Mouse (Mus musculus) frontal cortex, postnatal 14 days (tissue): ENCODE measurements at regions not wholly inside any gene's neighbourhood (a gene's known extent, or its start where the extent isn't known, plus 50 kb on each side); places are given as distances from the start of the nearest gene placed in this dataset.

Experiments used
- DNase-seq, 2 experiments: peaks; one replicate each; pipeline ENCODE4 v3.0.0; 2022; ENCODE audit warnings: low spot score in 2 of 2

DNA sequence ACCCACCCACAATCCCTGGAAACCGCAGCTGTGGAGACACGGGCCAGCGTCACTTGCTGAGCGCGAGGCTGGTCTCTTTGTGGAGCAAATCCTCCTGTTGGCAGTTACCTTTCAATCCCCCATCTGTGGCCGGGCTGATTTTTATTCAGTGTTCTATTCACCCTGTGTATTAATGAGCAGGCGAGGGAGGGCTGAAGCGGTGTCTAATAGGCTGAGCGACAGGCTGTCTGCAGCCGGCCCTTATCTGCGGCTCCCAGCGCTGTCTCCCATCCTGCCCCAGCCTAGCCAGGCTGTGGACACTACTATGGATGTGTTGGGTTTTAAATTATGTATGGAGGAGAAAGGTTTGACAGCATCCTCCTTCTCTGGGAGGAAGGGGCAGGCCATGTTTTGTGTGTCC lies 138.3 kb upstream of the Gm26897 start:
- DNase-seq: no peak

DNA sequence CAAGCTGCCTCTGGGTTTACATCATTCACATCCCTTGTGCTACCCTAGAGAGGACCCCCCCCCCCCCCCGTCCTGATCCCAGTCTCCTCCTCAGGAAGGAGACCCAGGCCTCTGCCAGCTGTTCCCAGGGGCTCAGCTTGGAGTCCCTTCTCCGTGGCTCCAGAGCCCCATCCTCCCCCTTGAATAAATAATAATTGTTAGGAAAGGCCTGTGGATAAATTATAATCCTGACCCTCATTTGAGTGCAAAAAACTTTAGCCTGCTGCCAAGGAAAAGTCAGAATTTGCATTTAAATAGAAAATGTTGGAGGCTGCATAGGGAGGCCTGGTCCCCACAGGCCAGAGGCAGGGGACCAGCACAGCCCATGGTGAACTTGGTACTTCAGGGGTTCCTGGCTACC lies 136.0 kb upstream of the Gm26897 start:
- no peak for DNase-seq

DNA sequence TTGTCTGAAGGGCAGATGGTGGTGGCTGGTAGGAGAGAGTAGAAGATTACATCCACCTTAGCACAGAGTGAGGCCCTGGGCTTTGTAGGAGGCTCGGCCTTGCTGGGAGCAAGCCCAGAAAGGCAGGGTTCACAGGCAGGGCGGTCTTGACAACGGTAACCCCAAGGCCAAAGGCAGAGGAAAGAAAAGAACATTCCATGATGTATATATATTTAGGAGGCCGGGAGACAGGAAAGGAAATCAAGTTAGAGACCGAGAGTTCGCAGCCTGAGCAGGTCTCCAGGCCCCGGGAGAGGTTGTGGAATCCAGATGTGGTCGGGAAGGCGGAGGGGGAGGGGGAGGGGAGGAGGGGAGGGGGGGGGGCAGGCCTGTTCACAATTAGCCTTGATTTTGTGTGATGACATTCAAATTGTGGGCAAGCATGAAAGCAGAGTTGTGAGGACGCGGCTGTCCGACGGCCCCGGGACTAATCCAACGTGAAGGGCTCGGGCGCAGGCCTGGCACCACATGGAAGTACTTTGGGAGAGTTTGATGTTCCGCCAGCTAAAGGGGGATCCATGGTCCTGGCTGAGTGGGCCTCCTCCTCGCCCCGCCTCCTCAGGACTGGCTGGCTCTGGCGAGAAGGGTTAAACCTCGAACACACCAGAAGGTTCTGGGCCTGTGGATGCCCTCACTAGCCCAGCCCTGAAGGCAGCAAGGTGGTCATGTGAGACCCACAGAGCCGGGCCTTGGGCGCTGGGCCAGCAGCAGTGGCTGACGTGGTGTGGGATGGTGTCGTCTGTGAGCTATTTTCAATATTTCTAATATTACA lies 131.8 kb upstream of the Gm26897 start:
- no peak for DNase-seq

DNA sequence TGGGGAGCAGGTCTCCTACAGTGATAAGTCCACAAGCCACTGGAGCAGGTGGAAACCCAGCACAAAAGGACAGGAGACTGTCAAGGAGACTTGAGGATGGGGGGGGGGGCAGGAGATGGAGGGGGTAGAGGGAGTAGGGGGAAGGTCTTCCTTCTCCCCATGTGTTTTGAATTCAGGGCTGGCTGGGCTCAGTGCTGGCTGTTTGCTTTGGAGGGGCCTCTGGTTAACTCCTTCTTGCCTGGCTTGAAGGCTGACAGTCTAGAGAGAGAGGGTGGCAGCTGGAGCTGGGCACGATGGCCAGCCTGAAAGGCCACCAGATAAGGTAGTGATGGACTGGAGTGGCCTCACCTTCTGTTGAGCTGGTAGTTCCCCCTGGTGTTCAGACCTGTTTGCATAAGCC lies 120.0 kb upstream of the Gm26897 start:
- DNase-seq: no peak

DNA sequence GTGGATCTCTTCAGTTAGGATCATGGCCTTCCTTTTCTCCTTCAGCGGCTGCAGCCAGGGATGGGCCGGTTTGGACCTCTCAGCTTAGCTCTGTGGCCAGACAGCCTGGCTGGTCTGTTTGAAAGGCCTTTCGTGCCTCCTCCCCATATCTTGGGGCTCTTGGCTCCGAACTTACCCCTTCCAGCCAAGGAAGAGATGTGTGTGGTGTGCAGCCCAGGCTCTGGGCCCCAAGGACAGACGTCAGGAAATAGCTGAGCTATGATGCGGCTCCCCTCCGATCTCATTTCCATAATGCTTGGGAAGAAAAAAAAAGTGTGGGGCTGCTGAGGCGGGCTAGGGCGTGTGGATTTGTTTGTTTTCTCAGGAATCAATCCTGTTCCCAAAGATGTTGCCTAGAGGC lies 113.8 kb upstream of the Gm26897 start:
- DNase-seq: no peak

DNA sequence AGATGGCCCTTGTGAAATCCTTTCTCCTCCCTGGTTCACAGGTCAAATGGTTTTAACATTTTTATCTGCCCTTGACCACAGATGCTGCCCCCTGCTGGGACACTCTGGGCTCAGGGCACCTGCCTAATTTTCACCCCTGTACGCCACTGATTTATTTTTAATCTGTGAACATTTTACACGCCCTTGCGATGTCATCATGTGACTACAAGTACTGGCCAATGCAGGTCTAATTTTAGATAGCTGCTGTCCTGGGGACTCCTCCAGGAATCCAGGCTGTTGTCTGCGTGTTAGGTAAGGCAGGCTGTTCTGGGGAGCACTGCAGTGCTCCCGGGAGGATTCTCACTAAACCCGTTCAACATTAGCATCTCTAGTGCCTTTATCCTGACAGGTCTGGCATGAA lies 113.1 kb upstream of the Gm26897 start:
- DNase-seq: no peak

DNA sequence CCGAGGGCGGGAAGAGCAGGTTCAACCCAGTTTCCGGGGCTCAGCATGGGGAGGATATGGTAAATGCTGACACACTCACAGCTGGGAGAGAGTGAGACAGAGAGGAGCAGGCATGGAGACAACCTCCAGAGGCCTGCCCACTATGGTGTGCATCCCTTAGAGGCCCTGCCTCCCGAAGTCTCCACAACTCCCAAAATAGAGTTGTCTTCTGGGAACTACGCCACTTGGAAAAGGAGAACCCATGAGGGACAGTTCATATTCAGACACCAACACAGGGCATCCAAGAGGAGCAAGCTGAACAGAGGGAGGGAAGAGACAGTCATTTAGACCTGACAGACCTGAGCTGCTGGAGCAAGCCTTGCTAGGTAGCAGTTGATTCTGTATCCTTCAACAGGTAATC lies 111.2 kb upstream of the Gm26897 start:
- DNase-seq: no peak

DNA sequence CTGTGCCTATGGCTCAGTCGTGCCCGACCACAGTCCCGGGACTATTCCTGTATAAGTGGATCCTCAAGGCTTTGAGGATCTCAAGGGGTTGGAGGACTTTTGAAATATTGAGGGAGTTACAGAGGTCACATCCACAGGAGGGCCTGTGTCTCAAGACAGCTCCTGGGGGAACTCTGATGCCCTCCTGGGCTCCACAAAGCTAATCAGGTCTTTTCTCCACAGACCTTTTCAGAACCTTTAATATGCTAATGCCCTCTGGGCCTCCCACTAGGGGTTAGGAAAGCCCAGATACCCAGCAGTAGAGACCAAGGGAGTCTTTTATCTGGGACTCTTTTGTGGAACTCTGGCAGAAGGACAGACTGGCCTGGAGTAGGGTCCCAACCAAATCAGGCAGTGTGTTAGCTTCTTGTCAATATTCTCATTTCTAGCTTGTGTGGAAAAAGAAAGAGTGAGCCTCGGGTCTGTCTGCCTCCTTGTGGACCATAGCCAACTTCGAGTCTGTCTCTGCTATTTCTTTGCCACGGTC lies 107.4 kb upstream of the Gm26897 start:
- no peak for DNase-seq

DNA sequence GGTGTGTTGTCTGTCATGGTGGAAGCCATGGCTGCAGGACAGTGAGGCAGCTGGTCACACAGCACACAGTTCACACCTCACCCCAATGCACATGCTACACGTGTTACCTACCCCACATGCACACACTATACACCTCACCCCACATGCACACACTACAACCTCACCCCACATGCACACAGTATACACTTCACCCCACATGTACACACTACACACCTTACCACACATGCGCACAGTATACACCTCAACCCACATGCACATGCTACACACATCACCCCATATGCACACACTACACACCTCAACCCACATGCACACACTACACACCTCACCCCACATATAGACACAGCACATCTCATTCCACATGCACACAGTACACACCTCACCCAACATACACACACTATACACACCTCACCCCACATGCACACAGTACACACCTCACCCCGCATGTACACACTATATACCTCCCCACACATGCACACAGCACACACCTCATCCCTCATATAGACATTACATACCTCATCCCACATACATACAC lies 103.3 kb upstream of the Gm26897 start:
- DNase-seq: no peak

DNA sequence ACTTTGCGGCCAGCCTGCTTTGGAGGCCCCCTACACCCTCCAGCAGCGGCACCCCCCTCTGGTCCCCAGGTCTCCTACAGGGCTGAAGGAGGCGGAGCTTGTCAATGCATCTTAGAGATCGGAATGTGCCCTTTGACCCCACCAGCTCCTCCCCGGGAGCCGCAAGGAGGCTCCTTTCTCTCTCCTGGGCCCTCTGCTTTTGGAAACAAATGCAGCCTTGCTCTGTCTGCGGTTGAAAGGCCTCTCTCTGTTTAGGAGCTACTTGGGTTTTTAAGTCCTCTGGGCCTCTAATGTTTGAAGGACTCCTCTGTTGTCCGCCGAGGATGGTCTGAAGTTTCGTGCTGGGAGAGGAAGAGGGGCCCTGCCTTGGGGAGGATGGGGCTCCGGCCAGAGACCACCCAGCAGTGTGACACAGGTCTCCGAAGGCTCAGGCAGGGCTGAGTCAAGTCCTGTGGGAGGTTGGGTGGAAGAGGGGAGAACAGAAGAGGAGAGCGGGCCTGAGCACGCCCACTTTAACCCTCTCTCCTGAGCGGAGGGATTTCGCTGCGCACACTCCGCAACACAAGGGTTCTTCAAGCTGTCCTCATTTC lies 102.1 kb upstream of the Gm26897 start:
- no peak for DNase-seq

DNA sequence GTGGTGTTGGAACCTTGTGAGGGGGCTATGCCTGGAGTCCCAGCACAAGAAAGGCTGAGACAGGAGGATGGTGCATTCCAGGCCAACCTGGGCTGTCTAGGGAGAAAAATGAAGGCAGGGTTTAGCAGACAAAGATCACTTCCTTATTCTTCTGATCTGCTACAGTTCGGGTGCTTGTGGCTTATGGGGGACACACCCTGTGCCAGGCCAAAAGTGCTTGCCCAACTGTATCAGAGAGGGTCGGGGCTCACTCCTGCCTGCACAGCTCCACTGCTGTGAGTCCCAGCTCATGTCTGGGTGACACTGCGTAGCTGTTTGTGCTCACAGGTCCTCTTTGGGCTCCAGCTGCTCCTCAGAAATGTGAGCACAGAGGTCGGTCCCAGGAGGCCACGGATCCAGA lies 98.6 kb upstream of the Gm26897 start:
- DNase-seq: no peak

DNA sequence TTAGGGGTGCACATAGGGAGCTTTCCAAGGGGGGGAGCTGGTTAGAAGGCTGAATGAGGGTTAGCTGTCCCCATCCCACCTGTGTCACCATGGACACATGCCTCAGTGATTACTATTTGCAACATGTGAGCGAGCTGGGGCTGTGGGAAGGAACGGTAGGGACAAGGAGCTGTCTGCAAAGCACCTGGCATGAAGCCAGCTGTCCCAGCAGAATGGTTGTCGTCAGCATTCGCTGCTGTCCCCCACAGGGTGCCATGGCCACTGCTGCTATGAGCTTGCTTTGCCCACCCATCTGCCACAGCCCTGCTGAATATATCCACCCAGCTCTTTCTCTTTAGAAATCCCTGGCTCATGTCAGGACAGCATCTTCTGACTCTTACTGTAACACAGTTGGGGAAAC lies 96.8 kb upstream of the Gm26897 start:
- no peak for DNase-seq

DNA sequence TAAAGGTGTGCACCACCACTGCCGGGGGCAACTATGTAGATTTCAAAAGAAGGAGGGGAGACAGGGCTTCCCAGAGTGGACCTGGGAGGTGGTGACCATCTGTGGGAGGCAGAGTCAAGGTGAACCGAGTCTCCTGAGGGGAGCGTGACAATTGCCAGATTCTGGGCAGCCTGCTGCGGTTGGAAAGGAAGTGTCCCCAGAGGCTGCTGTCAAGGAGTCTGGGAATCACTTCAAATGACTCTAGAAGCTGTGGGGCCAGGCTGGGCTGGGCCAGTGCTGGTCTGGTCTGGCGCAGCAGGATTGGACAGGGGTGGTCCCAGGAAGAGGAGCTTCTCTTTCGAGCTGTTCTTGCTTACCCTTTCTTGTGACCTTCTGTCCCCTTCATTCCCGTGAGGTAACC lies 95.4 kb upstream of the Gm26897 start:
- DNase-seq: no peak

DNA sequence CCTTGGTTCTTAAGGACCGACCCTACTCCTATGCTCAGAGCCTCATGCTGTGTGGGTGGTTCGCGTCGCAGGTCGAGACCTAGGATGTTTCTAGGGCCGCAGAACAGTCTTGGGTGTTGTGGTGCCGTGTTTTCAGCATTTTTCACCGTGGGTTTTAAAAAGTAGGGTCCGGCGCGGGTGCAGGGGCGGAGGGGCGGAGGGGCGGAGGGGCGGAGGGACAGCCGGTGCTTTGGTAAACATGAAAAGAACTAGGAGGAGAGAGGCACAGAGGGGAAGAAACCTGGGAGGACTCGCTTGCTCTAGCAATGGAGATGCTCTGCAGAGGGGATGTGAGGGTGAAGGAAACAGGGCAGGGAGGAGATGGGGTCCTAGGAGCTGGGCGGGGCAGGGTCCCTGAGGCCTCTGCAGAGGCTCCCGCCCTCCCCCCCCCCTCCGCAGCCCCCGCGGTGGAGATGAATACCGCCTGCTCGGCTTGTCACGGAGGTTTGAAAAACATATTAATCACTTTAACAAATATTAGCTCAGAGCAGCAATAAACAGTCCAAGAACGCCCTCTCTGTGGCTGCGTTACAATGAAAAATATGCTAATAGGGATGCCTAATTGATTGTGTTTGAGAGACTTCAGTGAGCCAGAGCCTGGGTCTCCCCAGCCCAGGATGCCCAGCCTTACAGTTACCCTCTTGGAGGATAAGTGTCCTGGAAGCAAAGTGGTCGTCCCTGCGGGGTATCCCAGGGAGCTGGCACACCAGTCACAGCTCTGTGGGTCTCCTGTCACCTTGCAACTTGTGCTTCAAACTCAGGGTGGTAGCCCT lies 94.0 kb upstream of the Gm26897 start:
- DNase-seq: no peak

DNA sequence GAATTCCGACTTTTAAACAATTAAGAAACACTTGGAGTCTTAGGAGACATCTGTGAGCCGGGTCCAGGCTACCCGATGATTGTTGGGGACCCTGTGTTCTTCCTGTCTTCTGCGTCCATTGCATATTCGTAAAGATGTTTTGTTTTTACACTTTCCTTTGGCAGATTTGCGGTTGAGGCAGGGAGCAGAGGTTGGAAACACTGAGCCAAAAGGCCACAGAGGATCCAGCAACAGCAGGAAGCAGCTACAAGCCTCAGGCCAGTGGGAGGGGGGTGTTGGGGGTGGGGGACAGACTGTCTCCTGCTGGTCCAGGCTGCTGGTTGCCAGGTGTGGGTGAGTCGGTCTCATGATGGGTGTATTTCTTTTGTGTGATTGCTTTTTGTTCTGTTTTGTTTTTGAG lies 92.7 kb upstream of the Gm26897 start:
- no peak for DNase-seq

DNA sequence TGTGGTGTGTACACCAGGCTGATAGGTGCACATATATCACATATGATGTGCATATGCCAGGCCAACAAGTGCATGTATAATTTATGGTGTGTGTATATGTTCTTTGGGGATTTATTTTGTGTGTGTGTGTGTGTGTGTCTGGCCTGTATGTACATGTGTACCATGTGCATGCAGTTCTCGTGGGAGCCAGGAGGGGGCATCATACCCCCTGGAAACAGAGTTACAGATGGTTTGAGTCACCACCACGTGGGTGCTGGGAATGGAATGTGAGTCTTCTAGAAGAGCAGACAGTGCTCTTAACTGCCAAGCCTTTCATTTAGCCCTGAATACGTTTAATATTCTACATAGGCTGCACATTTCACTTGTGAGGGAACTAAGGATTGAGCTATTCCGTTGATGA lies 92.0 kb upstream of the Gm26897 start:
- no peak for DNase-seq

DNA sequence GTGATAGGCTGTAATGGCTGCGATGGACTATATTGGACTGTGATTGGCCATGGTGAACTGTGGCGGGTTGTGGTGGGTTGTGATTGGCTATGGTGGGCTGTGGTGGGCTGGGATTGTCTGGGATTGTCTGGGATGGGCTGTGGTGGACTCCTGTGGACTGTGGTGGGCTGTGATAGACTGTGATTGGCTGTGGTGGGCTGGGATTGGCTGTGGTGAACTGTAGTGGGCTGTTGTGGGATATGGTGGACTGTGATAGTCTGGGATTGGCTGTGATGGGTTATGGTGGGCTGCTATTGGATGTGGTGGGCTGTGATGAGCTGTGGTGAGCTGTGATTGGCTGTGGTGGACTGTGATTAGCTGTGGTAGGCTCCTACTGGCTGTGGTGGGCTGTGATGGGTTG lies 89.6 kb upstream of the Gm26897 start:
- DNase-seq: no peak

DNA sequence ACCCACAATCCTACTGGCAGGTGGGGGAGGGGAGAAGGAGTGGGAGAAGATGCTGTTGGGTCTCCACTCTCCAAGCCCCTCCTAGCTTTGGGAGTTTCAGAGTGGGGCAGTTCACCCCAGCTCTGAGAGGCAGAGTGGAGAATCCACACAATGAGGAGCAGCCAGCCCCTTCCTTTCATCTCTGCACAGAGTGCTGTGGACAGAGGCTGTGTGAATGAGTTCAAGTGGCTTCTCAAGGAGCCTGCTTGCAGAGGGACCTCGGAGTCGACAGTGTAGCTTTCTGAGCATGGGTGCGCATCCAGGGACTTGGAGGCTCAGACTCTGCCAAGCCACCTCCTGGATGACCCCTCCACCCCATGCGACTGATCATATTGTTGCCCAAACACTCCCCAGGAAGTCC lies 88.9 kb upstream of the Gm26897 start:
- DNase-seq: no peak

DNA sequence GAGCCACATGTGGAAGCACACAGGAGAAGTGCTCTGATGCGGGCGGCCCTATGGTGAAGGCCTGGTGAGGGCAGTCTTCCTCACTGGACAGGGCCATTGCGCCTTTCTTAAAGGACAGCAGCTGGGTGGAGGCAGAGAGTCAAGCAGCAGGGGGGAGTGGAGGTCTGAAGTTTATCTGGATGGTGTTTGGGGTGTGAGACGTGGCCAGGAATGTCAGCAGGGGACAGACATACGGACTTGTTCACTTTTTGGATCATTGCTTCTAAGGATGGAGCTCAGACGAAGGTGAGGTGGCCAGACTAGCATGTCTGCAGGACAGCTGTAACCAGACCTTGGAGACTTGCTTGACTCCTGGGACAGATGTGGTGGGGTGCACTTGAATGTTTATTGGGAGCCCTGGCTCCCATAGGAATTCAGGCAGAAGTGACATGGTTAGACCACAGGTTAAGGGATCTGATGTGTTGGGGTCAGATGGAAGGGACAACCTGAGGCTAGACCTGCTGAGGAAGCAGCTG lies 86.0 kb upstream of the Gm26897 start:
- no peak for DNase-seq

DNA sequence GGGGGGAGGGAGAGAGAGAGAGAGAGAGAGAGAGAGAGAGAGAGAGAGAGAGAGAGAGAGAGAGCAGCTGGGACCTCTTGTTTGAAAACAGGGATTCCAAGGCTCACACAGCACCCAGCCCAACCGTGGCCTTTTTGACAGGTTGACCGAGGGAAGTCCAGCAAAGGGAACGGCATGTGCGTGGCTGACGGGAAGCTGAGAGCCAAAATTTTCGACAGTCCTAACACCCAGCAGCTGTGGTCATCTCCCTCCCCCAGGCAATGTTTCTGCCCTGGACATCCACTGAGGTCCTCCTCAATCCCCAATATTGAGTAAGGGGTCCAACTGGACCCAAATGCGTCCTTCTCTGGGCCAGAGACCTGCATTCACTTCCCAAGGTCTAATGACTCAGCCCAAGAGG lies 85.2 kb upstream of the Gm26897 start:
- DNase-seq: no peak

DNA sequence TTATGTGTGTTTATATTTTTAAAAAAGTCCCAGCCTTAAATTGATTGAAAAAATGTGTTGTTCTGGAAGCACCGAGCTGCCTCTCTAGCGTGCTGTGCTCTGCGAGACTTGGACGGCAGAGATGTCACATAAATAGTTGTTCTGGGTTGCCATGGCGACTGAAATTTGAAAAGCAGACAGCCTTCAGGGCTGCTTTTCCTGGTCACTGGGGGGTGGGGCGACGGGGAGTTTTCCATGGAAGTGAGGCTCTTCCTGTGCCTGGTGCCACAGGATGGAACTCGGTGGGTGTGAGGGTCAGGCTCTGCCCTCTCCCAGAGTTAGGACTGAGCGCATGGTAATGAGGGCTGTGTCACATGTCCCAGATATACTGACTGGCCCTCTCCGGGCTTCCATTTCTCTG lies 84.7 kb upstream of the Gm26897 start:
- DNase-seq: peak; percentile 56 to 66

DNA sequence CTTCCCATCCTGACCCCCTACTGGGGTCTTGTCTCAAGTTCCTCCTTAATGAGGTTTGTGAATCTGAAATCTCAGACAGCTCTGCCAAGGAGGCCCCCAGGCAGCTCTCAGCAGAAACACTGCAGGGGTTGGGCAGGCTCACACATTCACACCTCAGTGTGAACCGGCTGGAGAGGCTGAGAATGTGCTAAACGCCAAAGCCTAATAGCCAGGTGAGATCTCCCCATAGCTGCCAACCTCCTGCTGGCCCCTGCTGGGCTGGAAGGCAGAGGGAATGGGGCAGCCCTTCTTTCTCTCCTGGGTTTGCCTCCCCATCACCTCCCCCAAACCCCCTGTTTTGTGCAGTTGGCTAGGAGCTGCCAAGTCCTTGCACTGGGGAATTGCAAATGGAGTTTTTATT lies 81.3 kb upstream of the Gm26897 start:
- no peak for DNase-seq
